Comparison of ENCODE assay signal across 27 mouse cellular contexts in genomic region chr11:65128666-65129065, GRCm38 (mm10). TPM values are rescaled to one million over a fixed set of nuclear protein-coding genes. Genes with fewer than 3 reads are reported as not detected.
DNase-seq lines count a peak whose midpoint lies in the region; ATAC-seq and TF ChIP-seq lines count a peak whose summit lies in the region.
"Had no signal": no experiment of that assay in that cellular context is flagged by ENCODE, and none has a peak within 500 bp of the region (broad histone marks: within the 10 kb centered on the region; RNA-seq: fewer than 3 reads in every experiment).

No protein-coding gene starts in this region.

- H3K9ac ChIP-seq in kidney, embryonic 16.5 days (replicated peaks; ENCODE audit: low read length), result no peak overlapping the region
- H3K9ac ChIP-seq: embryonic facial prominence, embryonic 15.5 days; liver, embryonic 13.5 days; lung, embryonic 14.5 days had no signal

- no peaks in the 10 kb centered on the region for H3K36me3 ChIP-seq in kidney, embryonic 16.5 days (ENCODE audit: insufficient read depth, low read length)
- H3K36me3 ChIP-seq in C2C12 (ENCODE audit: control insufficient read depth, insufficient read depth), result no peaks in the 10 kb centered on the region
- H3K36me3 ChIP-seq: embryonic facial prominence, embryonic 15.5 days; forebrain, embryonic 10.5 days; hindbrain, embryonic 10.5 days; liver, embryonic 13.5 days had no signal

- H3K27ac ChIP-seq in kidney, embryonic 16.5 days (ENCODE audit: low read length), result 0 out of 2 replicates have a peak overlapping the region, but pooled peaks have one; percentile 36
- H3K27ac ChIP-seq: embryonic facial prominence, embryonic 15.5 days; forebrain, embryonic 10.5 days; hindbrain, embryonic 10.5 days; left cerebral cortex, adult 2 months; liver, embryonic 13.5 days had no signal

- 68% methylated on average over 4 of the region's 4 CpGs for WGBS in kidney, embryonic 16.5 days
- WGBS in lung, adult 2 months, result 59% methylated on average over 4 of the region's 4 CpGs

- H3K79me3 ChIP-seq in C2C12 (ENCODE audit: low read depth), result no peaks in the 10 kb centered on the region

- no peaks in the 10 kb centered on the region for H3K27me3 ChIP-seq in kidney, embryonic 16.5 days (ENCODE audit: insufficient read depth, low read length)
- no peaks in the 10 kb centered on the region for H3K27me3 ChIP-seq in C2C12 (ENCODE audit: control insufficient read depth, insufficient read depth, insufficient read length)
- H3K27me3 ChIP-seq: embryonic facial prominence, embryonic 15.5 days; liver, embryonic 13.5 days had no signal

- DNase-seq in kidney, postnatal 36 days, result no peak
- DNase-seq in 3134 (ENCODE audit: extremely low read depth, insufficient read length, low spot score), result peak; percentile 62
- DNase-seq in adrenal gland, postnatal 14 days, result peak; percentile 53
- DNase-seq in left cerebral cortex, adult 18-20 months (ENCODE audit: low spot score in 2 of 2), result no peak
- DNase-seq in lung, adult 2 months, result no peak
- DNase-seq: cerebellum, adult 11 months; cerebellum, adult 9-11 months; gastrocnemius, postnatal 36 days; kidney, postnatal 10 days; liver, embryonic 13.5 days; lung, postnatal 4 days; midbrain, embryonic 14.5 days; thymus, postnatal 14 days had no signal

- no peak for TF ChIP-seq CTCF in C2C12 (IDR thresholded peaks at IDR 0.05; ENCODE audit: control insufficient read depth, insufficient read depth, insufficient read length)
- TF ChIP-seq CTCF in lung, adult 2 months (IDR thresholded peaks at IDR 0.05; ENCODE audit: insufficient read depth, low read length), result no peak

- H3ac ChIP-seq in C2C12 (ENCODE audit: control insufficient read depth, insufficient read length, low read depth), result no peak overlapping the region

- peaks cover 30% of the 10 kb centered on the region for H3K4me1 ChIP-seq in kidney, embryonic 16.5 days (ENCODE audit: insufficient read depth, low read length)
- H3K4me1 ChIP-seq in lung, adult 2 months (ENCODE audit: control insufficient read depth, insufficient read depth, low read length), result 0 out of 2 replicates have a peak, but pooled peaks cover 2% of the 10 kb centered on the region
- H3K4me1 ChIP-seq: embryonic facial prominence, embryonic 15.5 days; liver, embryonic 13.5 days had no signal

- H3K79me2 ChIP-seq in C2C12 (ENCODE audit: control insufficient read depth, insufficient read depth), result no peaks in the 10 kb centered on the region

- TF ChIP-seq POLR2A in lung, adult 2 months (IDR thresholded peaks at IDR 0.05; ENCODE audit: borderline replicate concordance, extremely low read depth, low read depth, low read length), result no peak

- H3K4me3 ChIP-seq in kidney, embryonic 16.5 days (ENCODE audit: low read length), result no peak overlapping the region
- H3K4me3 ChIP-seq in C2C12 (ENCODE audit: insufficient read depth, poor library complexity, severe bottlenecking), result no peak overlapping the region
- H3K4me3 ChIP-seq in lung, adult 2 months (replicated peaks; ENCODE audit: extremely low read depth, low read depth, low read length), result no peak overlapping the region
- H3K4me3 ChIP-seq: embryonic facial prominence, embryonic 15.5 days; forebrain, embryonic 10.5 days; hindbrain, embryonic 10.5 days; left cerebral cortex, adult 2 months; liver, embryonic 13.5 days had no signal

- H3K4me2 ChIP-seq in kidney, embryonic 16.5 days (replicated peaks; ENCODE audit: low read depth, low read length), result no peak overlapping the region
- H3K4me2 ChIP-seq: embryonic facial prominence, embryonic 15.5 days; heart, embryonic 11.5 days; liver, embryonic 13.5 days; lung, embryonic 14.5 days had no signal

- no peak for ATAC-seq in kidney, embryonic 16.5 days (ENCODE audit: low FRiP score, low TSS enrichment)
- ATAC-seq in inflammation-experienced regulatory T-cells, adult 6 months, result no peak
- ATAC-seq: hindbrain, embryonic 16.5 days; intestine, embryonic 16.5 days had no signal

- no peaks in the 10 kb centered on the region for H3K9me3 ChIP-seq in kidney, embryonic 16.5 days (ENCODE audit: low read length)
- H3K9me3 ChIP-seq: embryonic facial prominence, embryonic 15.5 days; forebrain, embryonic 10.5 days; hindbrain, embryonic 10.5 days; liver, embryonic 13.5 days had no signal

TF ChIP-seq in C2C12, 6 proteins besides CTCF, POLR2A, EP300 and RAD21:
- TF ChIP-seq FOSL1 (IDR thresholded peaks at IDR 0.05; ENCODE audit: insufficient read depth, low read length, poor library complexity, severe bottlenecking) (peak; percentile 96), USF1 (IDR thresholded peaks at IDR 0.05; ENCODE audit: low read depth) (peak; percentile 65), MAX (IDR thresholded peaks at IDR 0.05) (no peak), MYOG (IDR thresholded peaks at IDR 0.05; ENCODE audit: control insufficient read depth, extremely low read depth, insufficient read length) (no peak), CEBPB (IDR thresholded peaks at IDR 0.05; ENCODE audit: low read depth) (no peak), MYOD1 (IDR thresholded peaks at IDR 0.05; ENCODE audit: control insufficient read depth, insufficient read length, low read depth) (no peak)

RNA-seq across cellular contexts. Expression of gene 1700086D15Rik, which starts 31.0 kb away (rescaled TPM):
- polyA plus RNA-seq in kidney, embryonic 16.5 days (2015; fragmentation: Nextera tagmentation; extraction: Ambion mirVana), result 0.17 TPM in 1 of 2 replicates, not detected in the other
- polyA plus RNA-seq in C2C12 (2012; fragmentation: generic; extraction: Trizol), result not detected
- 0.34 and 0.63 TPM in 2 replicates for total RNA-seq in adrenal gland, postnatal 14 days (2021)
- 1 to 10 TPM; 2.5 TPM for total RNA-seq in left cerebral cortex, adult 18-20 months (2021)
- polyA plus RNA-seq in inflammation-experienced regulatory T-cells, adult 6 months (2017; shearing (Covaris generic)), result not detected
- polyA plus RNA-seq in lung, adult 2 months (2012; rRNA removed), result 0.27 and 0.32 TPM in 2 replicates
- total RNA-seq: common myeloid progenitor, adult 5-6 weeks; megakaryocyte-erythroid progenitor cell, adult 5-6 weeks had no signal
- polyA plus RNA-seq: embryonic facial prominence, embryonic 15.5 days; forebrain, embryonic 10.5 days; hindbrain, embryonic 10.5 days; intestine, embryonic 16.5 days; liver, embryonic 13.5 days; neural tube, embryonic 11.5 days had no signal

RNA-seq across cellular contexts. Expression of gene Arhgap44, which starts 34.1 kb away (rescaled TPM):
- polyA plus RNA-seq in kidney, embryonic 16.5 days (2015; fragmentation: Nextera tagmentation; extraction: Ambion mirVana), result 7.1 and 7.4 TPM in 2 replicates
- 7.8 TPM for polyA plus RNA-seq in C2C12 (2012; fragmentation: generic; extraction: Trizol)
- 8.2 and 9.7 TPM in 2 replicates for total RNA-seq in adrenal gland, postnatal 14 days (2021)
- 100 to 1,000 TPM; 139 to 154 TPM for total RNA-seq in left cerebral cortex, adult 18-20 months (2021)
- polyA plus RNA-seq in inflammation-experienced regulatory T-cells, adult 6 months (2017; shearing (Covaris generic)), result under 1 TPM; 0.20 to 0.55 (median 0.26) TPM
- polyA plus RNA-seq in lung, adult 2 months (2012; rRNA removed), result 28.1 and 32.6 TPM in 2 replicates
- total RNA-seq: common myeloid progenitor, adult 5-6 weeks; megakaryocyte-erythroid progenitor cell, adult 5-6 weeks had no signal

Comparison
In these comparisons a context has a peak if more than half of its experiments do, and no peak if none do; other contexts are left out.
1. DNase-seq: peak in 3134 (single experiment) and adrenal gland, postnatal 14 days (single experiment); none in kidney, postnatal 36 days (0 of 2), left cerebral cortex, adult 18-20 months (0 of 2) and lung, adult 2 months (single experiment).